Mouse (Mus musculus) spleen, postnatal 36 days (tissue): ENCODE results near the gene Grin2a.

ENCODE experiments used
- DNase-seq, 2 experiments: peaks; one replicate each; pipeline ENCODE4 v3.0.0; 2022; ENCODE audit warnings: low spot score in 2 of 2, mixed read lengths in 1 of 2

Gene Grin2a

DNA sequence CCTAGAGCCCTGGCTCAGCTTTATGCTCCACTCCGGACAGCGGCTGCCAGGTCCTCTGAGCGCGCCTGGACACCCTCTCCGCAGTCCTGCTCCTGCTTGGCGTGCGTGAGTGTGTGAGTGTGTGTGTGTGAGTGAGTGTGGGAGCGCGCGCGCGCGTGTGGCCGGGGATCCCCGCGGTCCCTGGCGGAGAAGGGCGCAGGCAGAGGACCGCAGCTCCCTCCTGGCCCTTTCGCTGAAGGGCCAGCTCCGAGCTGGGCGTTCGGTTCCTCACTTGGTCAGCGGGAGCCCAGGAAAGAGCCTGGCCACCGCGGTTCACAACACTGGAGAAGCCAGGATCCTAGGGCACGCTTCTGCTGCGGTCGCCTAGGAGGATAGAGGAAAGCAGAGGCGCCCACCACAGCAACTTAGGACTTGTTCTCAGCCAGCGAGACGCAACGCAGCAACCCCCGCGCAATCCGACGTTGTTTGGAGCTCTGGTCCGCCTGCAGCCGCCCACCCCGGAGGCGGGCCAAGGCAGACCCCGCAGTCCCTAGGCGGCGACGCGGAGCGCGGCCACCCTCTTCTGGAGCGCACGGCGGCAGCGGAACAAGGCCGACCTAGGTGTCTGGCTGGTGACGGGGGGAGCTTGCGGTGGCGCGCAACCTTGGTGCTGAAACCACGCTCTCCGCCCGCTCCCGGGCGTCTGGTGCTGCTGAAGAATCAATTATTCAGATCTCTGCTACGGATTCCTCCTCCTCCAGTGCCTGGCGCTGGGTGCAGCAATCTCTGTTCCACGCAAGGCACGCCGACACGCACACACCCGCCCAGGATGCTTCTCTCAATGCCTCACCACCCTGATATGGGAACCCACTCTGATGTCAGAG is at the start of gene Grin2a:
Gene Grin2a, minus strand, starts transcription at position 610 of the 863 bp plus-strand sequence.
- DNase-seq: no peak

GRCm38 (mm10) chr16:10035582-10036215 is 40.3 kb upstream of the Grin2a start:
- no peak for DNase-seq

GRCm38 (mm10) chr16:10033416-10033979 is 38.1 kb upstream of the Grin2a start:
- no peak for DNase-seq

GRCm38 (mm10) chr16:10031891-10032290 is 36.5 kb upstream of the Grin2a start:
- DNase-seq: no peak

GRCm38 (mm10) chr16:10026741-10027140 is 31.4 kb upstream of the Grin2a start:
- DNase-seq: no peak

- no peak for DNase-seq
These were observed 14.4 kb upstream of the Grin2a start for GRCm38 (mm10) chr16:10009743-10010142.

GRCm38 (mm10) chr16:10005606-10006005 is 10.2 kb upstream of the Grin2a start:
- DNase-seq: no peak

GRCm38 (mm10) chr16:10004096-10004495 is 8.7 kb upstream of the Grin2a start:
- no peak for DNase-seq

GRCm38 (mm10) chr16:10003001-10003400 is 7.6 kb upstream of the Grin2a start:
- DNase-seq: no peak

- DNase-seq: no peak
These were observed 6.2 kb upstream of the Grin2a start for GRCm38 (mm10) chr16:10001601-10002000.

DNA sequence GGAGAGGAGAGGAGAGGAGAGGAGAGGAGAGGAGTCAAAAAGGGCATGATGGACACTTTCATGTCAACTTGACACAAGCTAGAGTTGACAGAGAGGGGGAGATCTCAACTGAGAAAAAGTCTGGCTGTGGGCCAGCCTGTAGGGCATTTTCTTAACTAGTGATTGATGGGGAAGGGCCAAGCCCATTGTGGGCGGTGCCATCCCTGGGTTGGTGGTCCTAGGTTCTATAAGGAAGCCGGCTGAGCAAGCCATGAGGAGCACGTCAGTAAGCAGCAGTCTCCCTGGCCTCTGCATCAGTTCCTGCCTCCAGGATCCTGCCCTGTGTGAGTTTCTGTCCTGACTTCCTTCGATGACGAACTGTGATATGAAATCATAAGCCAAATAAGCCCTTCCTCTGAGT is 4.6 kb upstream of the Grin2a start:
- no peak for DNase-seq

DNA sequence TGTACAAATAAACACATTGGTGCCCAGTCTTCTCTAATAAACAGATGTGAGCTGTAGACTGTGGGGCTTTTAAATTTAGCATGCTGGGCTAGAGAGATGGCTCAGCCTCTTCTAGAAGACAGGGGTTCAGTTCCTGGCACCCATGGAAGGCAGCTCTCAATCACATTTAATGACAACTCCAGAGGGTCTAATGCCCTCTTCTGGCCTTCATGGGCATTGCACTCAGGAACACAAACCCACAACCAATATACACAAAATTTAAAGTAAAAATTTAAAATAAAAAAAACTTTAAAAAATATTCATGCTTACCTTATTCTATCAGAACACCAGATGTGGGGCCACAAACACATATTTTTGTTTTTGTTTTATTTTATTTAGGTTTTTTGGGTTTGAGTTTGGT is 2.6 kb upstream of the Grin2a start:
- no peak for DNase-seq

- DNase-seq: no peak
These were observed 452 bp upstream of the Grin2a start for GRCm38 (mm10) chr16:9995814-9996210.

- DNase-seq: no peak
These were observed 1.1 kb downstream of the Grin2a start for GRCm38 (mm10) chr16:9994041-9994950.

- DNase-seq: no peak
These were observed 1.9 kb downstream of the Grin2a start for GRCm38 (mm10) chr16:9993255-9994040.

- DNase-seq: no peak
These were observed 2.6 kb downstream of the Grin2a start for GRCm38 (mm10) chr16:9992773-9993221.

GRCm38 (mm10) chr16:9992076-9992772 is 3.1 kb downstream of the Grin2a start:
- DNase-seq: no peak

- DNase-seq: no peak
These were observed 10.3 kb downstream of the Grin2a start for GRCm38 (mm10) chr16:9985041-9985440.

DNA sequence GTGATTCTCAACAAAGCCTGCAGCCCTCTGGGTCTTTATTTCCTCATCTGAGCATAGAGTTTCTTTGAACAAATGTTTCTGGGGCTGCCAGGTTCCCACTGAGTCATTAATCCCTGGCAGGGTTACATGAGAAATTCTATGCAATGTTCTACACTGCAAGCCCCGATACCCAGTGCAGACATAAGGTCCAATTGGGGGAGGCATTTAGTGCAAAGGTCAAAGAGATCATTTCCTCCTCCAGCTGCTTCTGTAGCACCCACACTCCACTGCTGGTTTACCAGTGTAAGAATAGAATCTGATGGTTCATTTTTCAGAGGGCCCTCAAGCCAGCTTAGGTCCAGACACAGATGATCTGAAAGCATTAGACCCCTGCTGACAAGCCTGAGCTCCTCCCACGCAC is 14.7 kb downstream of the Grin2a start:
- DNase-seq: no peak

- no peak for DNase-seq
These were observed 17.2 kb downstream of the Grin2a start for GRCm38 (mm10) chr16:9978173-9978572.
